Mouse (Mus musculus) CD8-positive naive resting alpha-beta T cell, adult 2 months (primary cell): Measurements from ENCODE around the gene Kif24.
A peak's percentile ranks its signal among the peaks of the same experiment; 100 is the strongest.

Experiments used
- DNase-seq, 2 experiments: peaks; one replicate each; pipeline ENCODE4 v3.0.0; 2022; ENCODE audit warnings: low read depth in 2 of 2, low spot score in 2 of 2

Gene Kif24

GRCm38 (mm10) chr4:41352758-41353157 is 111.9 kb downstream of the Kif24 start:
- DNase-seq = no peak

- DNase-seq = no peak
Measured at GRCm38 (mm10) chr4:41349199-41349591, 115.5 kb downstream of the Kif24 start.

- DNase-seq = peak; percentile 79 to 88
Measured at GRCm38 (mm10) chr4:41348584-41349198, 116.0 kb downstream of the Kif24 start, which contains the start of gene Ubap1. TSS of gene Ubap1 (plus strand) at chr4:41348996.

- peak in 1 of 2 experiments; percentile 14 for DNase-seq
Measured at GRCm38 (mm10) chr4:41347839-41348238, 116.8 kb downstream of the Kif24 start.

GRCm38 (mm10) chr4:41346011-41346410 is 118.7 kb downstream of the Kif24 start:
- DNase-seq = no peak

- no peak for DNase-seq
Measured at GRCm38 (mm10) chr4:41340912-41341550, 123.7 kb downstream of the Kif24 start.
